Mouse (Mus musculus) testis, adult 2 months (tissue): ENCODE results near the gene Cdk12.

ENCODE experiments used
- CTCF ChIP-seq: fragments of 200-500 bp; IDR thresholded peaks from 2 replicates; pipeline ENCODE4 v1.5.1; 2012; ENCODE audit warnings: low read depth, mild to moderate bottlenecking, inconsistent platforms, low read length, moderate library complexity; ENCODE audit not compliant: control insufficient read depth, insufficient read depth, insufficient replicate concordance
- POLR2A ChIP-seq: fragments of 200-500 bp; IDR thresholded peaks from 2 replicates; pipeline ENCODE4 v1.6.1; 2012; ENCODE audit warnings: low read depth, mild to moderate bottlenecking, inconsistent platforms, low read length, moderate library complexity; ENCODE audit not compliant: control insufficient read depth

DNA sequence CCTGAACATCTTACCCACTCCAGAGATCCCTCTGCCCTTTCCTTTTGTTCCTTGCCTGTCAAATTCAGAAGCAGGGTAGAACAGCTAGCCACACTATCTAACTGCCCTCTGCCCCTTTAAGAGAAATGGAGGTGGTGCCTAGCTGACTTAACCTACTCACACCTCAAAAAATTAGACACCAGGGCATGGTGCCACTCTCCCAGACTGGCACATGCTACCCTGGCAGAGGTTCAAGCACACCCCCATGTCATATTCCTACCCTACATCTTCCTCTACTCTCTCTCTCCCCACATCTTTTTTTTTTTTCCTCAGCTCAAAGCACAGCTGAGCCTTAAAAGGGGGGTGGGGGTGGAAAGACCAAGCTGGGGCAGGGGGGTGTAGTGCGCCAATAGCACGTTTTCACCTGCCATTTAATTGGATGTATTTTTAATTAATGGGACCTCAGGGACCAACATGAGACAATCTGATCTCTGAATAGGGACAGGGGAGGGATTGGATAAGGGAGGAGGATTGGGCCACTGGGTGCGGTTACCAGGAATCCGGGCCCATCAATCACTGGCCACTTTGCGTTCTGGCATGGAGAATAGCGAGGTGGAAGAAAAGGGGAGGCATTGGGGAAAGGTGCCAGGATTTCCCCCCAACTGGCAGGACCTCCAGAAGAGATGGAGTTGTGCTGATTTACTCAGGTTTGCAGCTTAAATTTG is 64.0 kb downstream of the Cdk12 start:
- no peak for TF ChIP-seq POLR2A
- TF ChIP-seq CTCF: no peak
